Mouse (Mus musculus): ENCODE data around the gene Gm136. TPM values are rescaled to one million over a fixed set of nuclear protein-coding genes. Genes with fewer than 3 reads are reported as not detected.
A peak's percentile ranks its signal among the peaks of the same experiment; 100 is the strongest.
"Not testable (repeated sequence)": the region's sequence is repeated elsewhere in the genome, so short reads cannot be mapped to it uniquely, and the experiment has no call there.

The Gm136 gene
- polyA plus RNA-seq, 1 experiment, result not detected

DNA sequence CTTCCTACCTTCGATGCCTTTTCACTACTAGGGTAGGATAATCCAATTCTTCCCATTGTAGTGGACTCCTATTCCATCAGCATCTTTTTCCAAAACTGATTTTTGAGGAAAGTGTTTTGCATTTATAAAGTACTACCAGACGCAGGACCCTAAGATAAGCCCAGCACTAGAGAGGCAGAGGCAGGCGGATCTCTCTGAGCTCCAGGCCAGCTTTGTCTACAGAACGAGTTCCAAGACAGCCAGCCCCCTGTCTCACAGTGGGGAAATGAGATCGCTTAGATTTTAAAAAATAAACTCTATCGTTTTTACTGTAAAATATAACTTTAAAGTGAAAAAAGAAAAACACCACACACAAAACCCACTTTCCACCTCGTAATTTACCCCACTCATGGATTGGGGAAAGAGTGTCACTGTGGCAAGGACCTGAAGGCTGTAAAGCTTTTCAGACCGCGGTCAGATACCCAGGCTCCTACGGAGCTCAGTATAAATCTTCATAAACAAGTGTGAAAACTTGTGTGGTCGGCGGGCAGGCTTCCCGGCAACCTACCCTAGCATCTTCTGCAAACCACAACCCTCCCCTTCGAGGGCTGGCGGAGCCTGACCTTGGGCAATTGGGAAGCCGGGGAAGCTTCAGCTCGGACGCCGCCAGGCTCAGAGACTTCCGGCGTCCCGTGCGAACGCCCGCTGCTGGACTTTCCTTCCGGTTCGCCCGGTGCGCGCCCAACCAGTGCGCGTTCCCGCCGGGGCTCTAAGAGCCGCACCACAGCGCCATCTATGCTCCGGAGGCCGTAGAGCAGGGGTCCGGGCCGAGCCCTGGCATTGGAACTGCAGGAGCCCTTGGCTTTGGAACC lies 21.8 kb upstream of the Gm136 start, which contains the start of gene Smim8:
Smim8 (minus strand) TSS at position 747 of the 851 bp plus-strand sequence.
- peak; percentile 90 for DNase-seq
- peak; percentile 61 for TF ChIP-seq CTCF (IDR thresholded peaks at IDR 0.05; ENCODE audit: insufficient read depth, low read length)
- TF ChIP-seq POLR2A (IDR thresholded peaks at IDR 0.05; ENCODE audit: borderline replicate concordance, extremely low read depth, low read depth, low read length), result peak; percentile 83; the same call in 1 of the 2 replicates
- WGBS, result 4% methylated on average over 40 of the region's 40 CpGs
- peak within 1 kb of the TSS; percentile 79 for H3K4me3 ChIP-seq (replicated peaks; ENCODE audit: extremely low read depth, low read depth, low read length)
- H3K4me1 ChIP-seq (ENCODE audit: control insufficient read depth, insufficient read depth, low read length), result no peaks in the 10 kb centered on the region

DNA sequence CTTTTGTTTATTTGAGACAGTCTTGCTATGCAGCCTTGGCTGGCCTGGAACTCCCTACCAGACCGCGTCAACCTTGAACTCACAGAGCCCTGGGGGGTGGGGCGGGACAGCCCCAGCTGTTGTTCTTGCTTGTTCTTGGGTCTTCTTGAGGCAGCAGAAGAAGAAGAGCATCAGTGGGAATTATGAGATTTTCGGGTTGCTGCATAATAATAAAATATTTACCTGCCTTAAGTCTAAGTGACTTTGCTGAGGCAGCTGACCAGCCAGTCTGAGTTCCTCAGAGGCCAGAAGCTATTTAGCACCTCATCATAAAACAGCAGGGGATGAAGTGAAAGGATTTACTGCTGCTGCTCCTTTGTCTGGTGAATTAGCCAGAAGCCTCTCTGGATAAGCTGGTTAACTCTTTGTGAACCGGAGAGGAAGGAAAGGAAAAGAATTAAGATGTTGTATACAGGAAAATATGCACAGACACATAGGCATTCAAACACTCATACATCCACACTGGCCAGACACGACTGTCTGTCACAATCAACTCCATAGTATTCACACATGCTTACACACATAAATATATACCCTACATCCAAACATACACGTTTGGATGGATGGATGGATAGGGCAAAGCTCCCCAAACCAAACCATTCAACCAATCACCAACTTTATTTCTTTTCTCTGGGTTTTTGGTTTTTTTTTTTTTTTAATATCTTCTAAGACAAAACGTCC lies 15.7 kb upstream of the Gm136 start:
- no peak for DNase-seq
- Histone ChIP-seq H3K4me3 (replicated peaks; ENCODE audit: extremely low read depth, low read depth, low read length) (no peak overlapping the region), H3K4me1 (ENCODE audit: control insufficient read depth, insufficient read depth, low read length) (no peaks in the 10 kb centered on the region)
- 35% methylated on average over 8 of the region's 8 CpGs for WGBS
- TF ChIP-seq POLR2A (IDR thresholded peaks at IDR 0.05; ENCODE audit: borderline replicate concordance, extremely low read depth, low read depth, low read length) (no peak), CTCF (IDR thresholded peaks at IDR 0.05; ENCODE audit: insufficient read depth, low read length) (no peak)

DNA sequence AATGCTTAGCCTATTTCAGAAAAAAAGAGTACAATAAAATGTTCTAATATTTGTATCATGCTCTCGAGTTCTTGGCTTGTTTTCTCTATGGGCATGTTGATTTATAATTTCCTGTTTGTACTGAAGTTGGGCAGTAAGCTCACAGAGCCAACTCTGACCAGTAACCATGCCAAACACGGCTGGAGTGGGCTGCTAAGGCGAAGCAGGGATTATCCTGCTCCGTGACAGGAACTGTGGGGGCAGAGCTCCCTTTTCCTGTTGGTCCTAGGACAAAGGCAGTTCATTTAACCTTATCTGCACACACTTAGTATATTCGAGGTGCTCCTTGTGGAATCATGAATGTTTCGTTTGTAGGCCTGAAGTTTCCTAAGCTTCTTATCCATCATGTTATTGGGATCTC lies 6.8 kb downstream of the Gm136 start:
- TF ChIP-seq POLR2A (IDR thresholded peaks at IDR 0.05; ENCODE audit: borderline replicate concordance, extremely low read depth, low read depth, low read length) (no peak), CTCF (IDR thresholded peaks at IDR 0.05; ENCODE audit: insufficient read depth, low read length) (no peak)
- Histone ChIP-seq H3K4me3 (replicated peaks; ENCODE audit: extremely low read depth, low read depth, low read length) (no peak overlapping the region), H3K4me1 (ENCODE audit: control insufficient read depth, insufficient read depth, low read length) (no peaks in the 10 kb centered on the region)
- 27% methylated on average over 6 of the region's 6 CpGs for WGBS
- peak; percentile 10 for DNase-seq

DNA sequence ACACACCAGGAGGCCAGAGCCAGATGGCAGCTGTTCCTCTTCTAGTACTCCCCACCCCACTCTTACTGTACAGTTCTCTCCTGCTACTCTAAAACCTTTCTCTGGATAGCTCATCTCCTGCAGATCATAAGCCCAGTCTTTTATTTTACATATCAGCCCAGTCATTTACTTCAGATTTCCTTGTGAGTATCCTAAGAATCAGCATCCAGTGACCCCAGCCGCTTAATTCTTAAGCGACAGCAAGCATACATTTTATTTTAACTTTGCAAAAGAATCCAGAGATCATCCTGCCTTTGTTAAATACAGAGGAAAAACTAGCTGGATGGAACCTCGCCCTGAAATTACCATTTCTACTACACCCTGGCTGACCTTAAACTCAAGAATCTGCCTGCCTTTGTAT lies 21.6 kb downstream of the Gm136 start:
- Histone ChIP-seq H3K4me1 (ENCODE audit: control insufficient read depth, insufficient read depth, low read length) (peaks cover 3% of the 10 kb centered on the region; the same call in 1 of the 2 replicates), H3K4me3 (replicated peaks; ENCODE audit: extremely low read depth, low read depth, low read length) (no peak overlapping the region)
- DNase-seq, result no peak
- TF ChIP-seq CTCF (IDR thresholded peaks at IDR 0.05; ENCODE audit: insufficient read depth, low read length) (no peak), POLR2A (IDR thresholded peaks at IDR 0.05; ENCODE audit: borderline replicate concordance, extremely low read depth, low read depth, low read length) (no peak)
- 72% methylated on average over 3 of the region's 3 CpGs for WGBS

DNA sequence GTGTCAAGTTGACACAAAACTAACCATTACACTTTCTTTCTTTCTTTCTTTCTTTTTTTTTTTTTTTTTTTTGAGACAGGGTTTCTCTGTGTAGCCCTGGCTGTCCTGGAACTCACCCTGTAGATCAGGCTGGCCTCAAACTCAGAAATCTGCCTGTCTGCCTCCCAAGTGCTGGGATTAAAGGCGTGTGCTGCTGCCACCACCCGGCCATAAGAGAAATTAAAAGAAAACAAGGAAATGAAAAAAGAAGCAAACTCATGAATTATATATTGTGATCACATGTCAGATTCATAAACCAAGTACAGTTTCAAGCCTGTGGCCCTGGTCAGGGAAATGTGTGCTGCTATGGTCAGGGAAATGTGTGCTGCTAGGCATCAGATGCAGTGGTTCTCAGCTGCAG lies 22.6 kb downstream of the Gm136 start:
- not testable (repeated sequence) for DNase-seq; H3K4me1 ChIP-seq (ENCODE audit: control insufficient read depth, insufficient read depth, low read length); H3K4me3 ChIP-seq (replicated peaks; ENCODE audit: extremely low read depth, low read depth, low read length)
- 0 out of 2 replicates have a peak, but pooled peaks have one; percentile 21 for TF ChIP-seq CTCF (IDR thresholded peaks at IDR 0.05; ENCODE audit: insufficient read depth, low read length)
- 28% methylated on average over 2 of the region's 2 CpGs for WGBS

GRCm38 (mm10) chr4:34729851-34730341 lies 26.2 kb downstream of the Gm136 start, which contains the start of gene Cfap206:
TSS of gene Cfap206 (minus strand) at chr4:34730206.
- Histone ChIP-seq H3K4me3 (replicated peaks; ENCODE audit: extremely low read depth, low read depth, low read length) (peak within 1 kb of the TSS; percentile 63), H3K4me1 (ENCODE audit: control insufficient read depth, insufficient read depth, low read length) (peaks cover 3% of the 10 kb centered on the region; the same call in 1 of the 2 replicates)
- WGBS, result under 1% methylated on average over 38 of the region's 38 CpGs
- DNase-seq, result peak; percentile 54
- TF ChIP-seq POLR2A (IDR thresholded peaks at IDR 0.05; ENCODE audit: borderline replicate concordance, extremely low read depth, low read depth, low read length), result no peak
- no peak for TF ChIP-seq CTCF (IDR thresholded peaks at IDR 0.05; ENCODE audit: insufficient read depth, low read length)

DNA sequence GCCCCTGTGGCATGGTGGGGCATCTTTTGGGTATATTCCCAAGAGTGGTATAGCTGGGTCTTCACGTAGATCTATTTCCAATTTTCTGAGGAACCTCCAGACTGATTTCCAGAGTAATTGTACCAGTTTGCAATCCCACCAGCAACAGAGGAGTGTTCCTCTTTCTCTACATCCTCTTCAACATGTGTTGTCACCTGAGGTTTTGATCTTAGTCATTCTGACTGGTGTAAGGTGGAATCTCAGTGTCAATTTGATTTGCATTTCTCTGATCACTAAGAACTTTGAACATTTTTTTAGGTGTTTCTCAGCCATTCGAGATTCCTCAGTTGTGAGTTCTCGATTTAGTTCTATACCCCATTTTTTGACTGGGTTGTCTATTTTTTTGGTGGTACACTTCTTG lies 30.4 kb downstream of the Gm136 start:
- DNase-seq; H3K4me3 ChIP-seq (replicated peaks; ENCODE audit: extremely low read depth, low read depth, low read length); H3K4me1 ChIP-seq (ENCODE audit: control insufficient read depth, insufficient read depth, low read length): not testable (repeated sequence)
- WGBS, result 89% methylated on average over 3 of the region's 3 CpGs

- no peak for DNase-seq
- 70% methylated on average over 4 of the region's 4 CpGs for WGBS
- no peak overlapping the region for H3K4me3 ChIP-seq (replicated peaks; ENCODE audit: extremely low read depth, low read depth, low read length)
- TF ChIP-seq CTCF (IDR thresholded peaks at IDR 0.05; ENCODE audit: insufficient read depth, low read length) (no peak), POLR2A (IDR thresholded peaks at IDR 0.05; ENCODE audit: borderline replicate concordance, extremely low read depth, low read depth, low read length) (no peak)
- no peaks in the 10 kb centered on the region for H3K4me1 ChIP-seq (ENCODE audit: control insufficient read depth, insufficient read depth, low read length)
Observed at GRCm38 (mm10) chr4:34724306-34724705, 31.8 kb downstream of the Gm136 start.

DNA sequence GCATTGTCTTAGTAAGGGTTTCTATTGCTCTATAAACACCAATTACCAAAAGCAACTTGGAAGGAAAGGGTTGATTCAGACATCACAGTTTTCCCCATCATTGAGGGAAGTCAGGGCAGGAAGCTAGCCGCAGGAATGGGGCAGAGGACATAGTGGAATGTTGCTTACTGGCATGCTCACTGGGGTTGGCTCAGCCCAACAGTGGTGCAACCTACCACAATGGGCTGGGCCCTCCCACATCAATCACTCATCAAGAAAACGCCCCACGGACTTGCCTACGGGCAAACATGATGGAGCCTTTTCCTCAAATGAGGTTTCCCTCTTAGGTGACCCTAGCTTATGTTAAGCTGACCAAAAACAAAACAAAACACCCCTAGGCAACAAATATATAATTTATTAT lies 32.9 kb downstream of the Gm136 start:
- WGBS, result 55% methylated on average over 4 of the region's 4 CpGs
- no peak for DNase-seq
- H3K4me1 ChIP-seq (ENCODE audit: control insufficient read depth, insufficient read depth, low read length), result no peaks in the 10 kb centered on the region
- no peak overlapping the region for H3K4me3 ChIP-seq (replicated peaks; ENCODE audit: extremely low read depth, low read depth, low read length)
- TF ChIP-seq CTCF (IDR thresholded peaks at IDR 0.05; ENCODE audit: insufficient read depth, low read length) (no peak), POLR2A (IDR thresholded peaks at IDR 0.05; ENCODE audit: borderline replicate concordance, extremely low read depth, low read depth, low read length) (no peak)

Measured in lung, adult 2 months (tissue).